Mouse (Mus musculus) heart, postnatal 0 days (tissue): ENCODE measurements at regions not wholly inside any gene's neighbourhood (a gene's known extent, or its start where the extent isn't known, plus 50 kb on each side); places are given as distances from the start of the nearest gene placed in this dataset.

ENCODE experiments used
- ATAC-seq: fragments of 200-750 bp; cut with Nextera tagmentation; 2 replicates; pipeline ENCODE4 v1.8.0; 2017; ENCODE audit warnings: low read depth, moderate number of reproducible peaks, moderate library complexity; ENCODE audit not compliant: insufficient read depth
- DNase-seq: peaks from one replicate; pipeline ENCODE4 v3.0.0-alpha.2; 2016; ENCODE audit warnings: low spot score
- H3K27ac ChIP-seq: fragments of 300-500 bp; sonication (generic); 2 replicates; pipeline ENCODE4 v1.5.1; 2014; ENCODE audit warnings: low read depth, mild to moderate bottlenecking
- H3K27me3 ChIP-seq: fragments of 300-500 bp; sonication (generic); 2 replicates; pipeline ENCODE4 v1.6.1; 2014; ENCODE audit warnings: low read length, mixed read lengths; ENCODE audit not compliant: control insufficient read depth, insufficient read depth
- H3K36me3 ChIP-seq: fragments of 300-500 bp; sonication (generic); replicated peaks from 2 replicates; pipeline ENCODE4 v1.6.1; 2014; ENCODE audit warnings: low read length, mixed read lengths; ENCODE audit not compliant: control insufficient read depth, insufficient read depth
- H3K4me1 ChIP-seq: fragments of 300-500 bp; sonication (generic); 2 replicates; pipeline ENCODE4 v1.6.1; 2014; ENCODE audit warnings: antibody characterized with exemption; ENCODE audit not compliant: control insufficient read depth, insufficient read depth
- H3K4me2 ChIP-seq: fragments of 300-500 bp; sonication (generic); 2 replicates; pipeline ENCODE4 v1.6.1; 2014; ENCODE audit warnings: low read depth, mild to moderate bottlenecking, low read length, moderate library complexity
- H3K4me3 ChIP-seq: fragments of 300-500 bp; sonication (generic); 2 replicates; pipeline ENCODE4 v1.5.1; 2014; ENCODE audit warnings: low read depth, low read length
- H3K9ac ChIP-seq: fragments of 300-500 bp; sonication (generic); replicated peaks from 2 replicates; pipeline ENCODE4 v1.6.1; 2014; ENCODE audit warnings: low read depth, low read length, mixed read lengths
- H3K9me3 ChIP-seq: fragments of 300-500 bp; sonication (generic); replicated peaks from 2 replicates; pipeline ENCODE4 v1.6.1; 2016; ENCODE audit warnings: low read length; ENCODE audit not compliant: control insufficient read depth
- CTCF ChIP-seq: IDR thresholded peaks from 2 replicates; pipeline ENCODE4 v1.5.1; 2016; ENCODE audit warnings: antibody characterized with exemption, control low read depth, low read depth
- EP300 ChIP-seq: IDR thresholded peaks from 2 replicates; pipeline ENCODE4 v1.6.1; 2016; ENCODE audit warnings: antibody characterized with exemption, low read depth
- WGBS: fragments of 180-500 bp; shearing (Covaris S2); extraction: QIAGEN DNeasy Blood & Tissue Kit; methylation state at CpG from one replicate; pipeline ENCODE4 v1.1.7; 2014; 5-methylcytosine and 5-hydroxymethylcytosine counted together

- Histone ChIP-seq H3K9ac (no peak overlapping the region), H3K36me3 (no peaks in the 10 kb centered on the region), H3K4me1 (no peaks in the 10 kb centered on the region), H3K9me3 (no peaks in the 10 kb centered on the region), H3K4me2 (no peak overlapping the region), H3K4me3 (no peak overlapping the region), H3K27me3 (0 out of 2 replicates have a peak, but pooled peaks cover 6% of the 10 kb centered on the region), H3K27ac (no peak overlapping the region)
- WGBS: 61% methylated on average over 25 of the region's 25 CpGs
- ATAC-seq: no peak
- TF ChIP-seq CTCF (no peak), EP300 (no peak)
- DNase-seq: no peak
Observed at GRCm38 (mm10) chr13:99100430-99101409, 83.9 kb upstream of the Zfp366 start.

- H3K4me1 ChIP-seq: no peaks in the 10 kb centered on the region
- no peaks in the 10 kb centered on the region for H3K36me3 ChIP-seq
- 0 out of 2 replicates have a peak, but pooled peaks cover 6% of the 10 kb centered on the region for H3K27me3 ChIP-seq
- no peak overlapping the region for H3K4me3 ChIP-seq
- ATAC-seq (no peak), DNase-seq (no peak)
- WGBS: 75% methylated on average over 6 of the region's 6 CpGs
- H3K9me3 ChIP-seq: no peaks in the 10 kb centered on the region
- no peak overlapping the region for H3K27ac ChIP-seq
- no peak overlapping the region for H3K9ac ChIP-seq
- TF ChIP-seq EP300 (no peak), CTCF (no peak)
- H3K4me2 ChIP-seq: no peak overlapping the region
Observed at GRCm38 (mm10) chr13:99099794-99100429, 84.7 kb upstream of the Zfp366 start.

GRCm38 (mm10) chr13:99099226-99099625 is 85.4 kb upstream of the Zfp366 start:
- ATAC-seq: no peak
- no peaks in the 10 kb centered on the region for H3K4me1 ChIP-seq
- TF ChIP-seq EP300 (no peak), CTCF (no peak)
- no peak overlapping the region for H3K9ac ChIP-seq
- WGBS: 62% methylated on average over 7 of the region's 7 CpGs
- 0 out of 2 replicates have a peak, but pooled peaks cover 6% of the 10 kb centered on the region for H3K27me3 ChIP-seq
- H3K4me3 ChIP-seq: no peak overlapping the region
- no peak overlapping the region for H3K27ac ChIP-seq
- H3K9me3 ChIP-seq: no peaks in the 10 kb centered on the region
- H3K4me2 ChIP-seq: no peak overlapping the region
- no peaks in the 10 kb centered on the region for H3K36me3 ChIP-seq
- no peak for DNase-seq

GRCm38 (mm10) chr13:99097606-99098545 is 86.7 kb upstream of the Zfp366 start:
- DNase-seq (no peak), ATAC-seq (no peak)
- 93% methylated on average over 6 of the region's 6 CpGs for WGBS
- H3K4me1 ChIP-seq: no peaks in the 10 kb centered on the region
- no peaks in the 10 kb centered on the region for H3K9me3 ChIP-seq
- no peak overlapping the region for H3K9ac ChIP-seq
- no peak overlapping the region for H3K4me2 ChIP-seq
- no peak for TF ChIP-seq CTCF
- TF ChIP-seq EP300: no peak
- no peak overlapping the region for H3K4me3 ChIP-seq
- H3K27me3 ChIP-seq: 0 out of 2 replicates have a peak, but pooled peaks cover 6% of the 10 kb centered on the region
- H3K36me3 ChIP-seq: no peaks in the 10 kb centered on the region
- H3K27ac ChIP-seq: no peak overlapping the region

GRCm38 (mm10) chr13:99096837-99097236 is 87.8 kb upstream of the Zfp366 start:
- no peaks in the 10 kb centered on the region for H3K9me3 ChIP-seq
- WGBS: 92% methylated on average over 6 of the region's 6 CpGs
- 0 out of 2 replicates have a peak, but pooled peaks cover 6% of the 10 kb centered on the region for H3K27me3 ChIP-seq
- ATAC-seq: no peak
- H3K4me3 ChIP-seq: no peak overlapping the region
- no peak overlapping the region for H3K27ac ChIP-seq
- TF ChIP-seq CTCF (no peak), EP300 (no peak)
- no peak overlapping the region for H3K9ac ChIP-seq
- no peak for DNase-seq
- no peak overlapping the region for H3K4me2 ChIP-seq
- H3K4me1 ChIP-seq: no peaks in the 10 kb centered on the region; the same call in 1 of the 2 replicates
- no peaks in the 10 kb centered on the region for H3K36me3 ChIP-seq
